Mouse (Mus musculus): Measurements from ENCODE around the gene Nsun7. TPM values are rescaled to one million over a fixed set of nuclear protein-coding genes. Genes with fewer than 3 reads are reported as not detected.

Nsun7 gene
- polyA plus RNA-seq, 1 experiment = 1.3 TPM

DNA sequence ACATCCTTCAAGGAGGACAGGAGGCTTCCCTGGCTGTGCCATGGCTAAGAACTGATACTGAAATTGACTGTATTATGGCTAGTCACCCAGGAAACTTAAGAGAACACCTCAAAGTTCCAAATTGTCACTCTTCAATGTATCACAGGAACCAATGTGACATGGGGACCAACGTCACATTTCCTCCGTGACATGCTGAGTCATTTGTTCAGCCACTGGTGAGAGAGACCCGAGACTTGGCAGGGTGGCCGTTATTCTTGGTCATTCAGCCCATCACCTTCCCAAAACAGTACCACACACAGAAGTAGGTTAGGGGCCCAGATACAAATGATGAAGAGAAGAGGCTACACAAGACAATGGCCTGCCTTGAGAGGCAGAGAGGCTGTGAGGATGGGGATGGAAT, 63.4 kb downstream of the Nsun7 start:
- no peak for TF ChIP-seq POLR2A (IDR thresholded peaks at IDR 0.05; ENCODE audit: borderline replicate concordance, extremely low read depth, low read depth, low read length)
- TF ChIP-seq CTCF (IDR thresholded peaks at IDR 0.05; ENCODE audit: insufficient read depth, low read length) = no peak
- 62% methylated on average over 4 of the region's 4 CpGs for WGBS
- no peak for DNase-seq

DNA sequence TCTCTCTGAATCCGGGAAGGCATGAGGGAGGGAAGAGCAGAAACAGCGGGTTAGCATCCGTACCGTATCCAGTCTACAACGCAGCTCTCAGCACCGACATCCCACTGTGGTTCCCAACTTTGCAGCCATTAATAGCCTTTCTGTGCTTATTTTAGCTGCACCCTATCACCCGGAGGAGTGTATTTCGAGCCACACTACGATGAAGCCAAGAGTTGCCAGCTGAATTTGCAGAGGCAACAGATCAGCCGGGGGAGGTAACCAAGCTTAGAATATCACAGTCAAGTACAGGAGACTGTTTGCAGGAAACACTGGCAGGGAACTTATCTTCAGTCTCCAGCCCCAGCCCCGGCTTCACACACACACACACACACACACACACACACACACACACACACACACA, 63.9 kb downstream of the Nsun7 start:
- TF ChIP-seq POLR2A (IDR thresholded peaks at IDR 0.05; ENCODE audit: borderline replicate concordance, extremely low read depth, low read depth, low read length) = no peak
- no peak for TF ChIP-seq CTCF (IDR thresholded peaks at IDR 0.05; ENCODE audit: insufficient read depth, low read length)
- 64% methylated on average over 11 of the region's 11 CpGs for WGBS
- Histone ChIP-seq H3K4me1 (ENCODE audit: control insufficient read depth, insufficient read depth, low read length) (no peaks in the 10 kb centered on the region), H3K4me3 (replicated peaks; ENCODE audit: extremely low read depth, low read depth, low read length) (no peak overlapping the region)
- no peak for DNase-seq

More for the DNA sequence above, 63.4 kb downstream of the Nsun7 start:
- H3K4me1 ChIP-seq (ENCODE audit: control insufficient read depth, insufficient read depth, low read length) = no peaks in the 10 kb centered on the region
- no peak overlapping the region for H3K4me3 ChIP-seq (replicated peaks; ENCODE audit: extremely low read depth, low read depth, low read length)

DNA sequence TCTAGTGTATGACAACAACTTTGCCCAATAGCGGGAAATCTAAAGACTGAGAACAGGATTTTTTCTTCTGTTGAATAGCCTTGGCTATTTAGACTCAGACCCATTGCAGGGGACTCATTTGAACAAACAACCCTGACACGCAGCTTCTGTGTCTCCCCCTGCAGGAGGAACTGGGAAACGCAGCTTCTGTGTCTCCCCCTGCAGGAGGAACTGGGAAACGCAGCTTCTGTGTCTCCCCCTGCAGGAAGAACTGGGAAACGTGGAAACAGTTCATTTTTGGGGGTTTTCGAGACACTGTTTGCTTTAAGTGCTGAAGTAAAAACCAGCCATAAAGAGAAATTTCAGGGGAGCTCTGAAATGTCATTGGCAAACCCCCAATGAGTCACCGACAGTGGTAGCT, 66.7 kb downstream of the Nsun7 start:
- TF ChIP-seq POLR2A (IDR thresholded peaks at IDR 0.05; ENCODE audit: borderline replicate concordance, extremely low read depth, low read depth, low read length) = no peak
- TF ChIP-seq CTCF (IDR thresholded peaks at IDR 0.05; ENCODE audit: insufficient read depth, low read length) = peak; percentile 86
- Histone ChIP-seq H3K4me3 (replicated peaks; ENCODE audit: extremely low read depth, low read depth, low read length) (no peak overlapping the region), H3K4me1 (ENCODE audit: control insufficient read depth, insufficient read depth, low read length) (no peaks in the 10 kb centered on the region)
- no peak for DNase-seq
- 74% methylated on average over 7 of the region's 7 CpGs for WGBS

DNA sequence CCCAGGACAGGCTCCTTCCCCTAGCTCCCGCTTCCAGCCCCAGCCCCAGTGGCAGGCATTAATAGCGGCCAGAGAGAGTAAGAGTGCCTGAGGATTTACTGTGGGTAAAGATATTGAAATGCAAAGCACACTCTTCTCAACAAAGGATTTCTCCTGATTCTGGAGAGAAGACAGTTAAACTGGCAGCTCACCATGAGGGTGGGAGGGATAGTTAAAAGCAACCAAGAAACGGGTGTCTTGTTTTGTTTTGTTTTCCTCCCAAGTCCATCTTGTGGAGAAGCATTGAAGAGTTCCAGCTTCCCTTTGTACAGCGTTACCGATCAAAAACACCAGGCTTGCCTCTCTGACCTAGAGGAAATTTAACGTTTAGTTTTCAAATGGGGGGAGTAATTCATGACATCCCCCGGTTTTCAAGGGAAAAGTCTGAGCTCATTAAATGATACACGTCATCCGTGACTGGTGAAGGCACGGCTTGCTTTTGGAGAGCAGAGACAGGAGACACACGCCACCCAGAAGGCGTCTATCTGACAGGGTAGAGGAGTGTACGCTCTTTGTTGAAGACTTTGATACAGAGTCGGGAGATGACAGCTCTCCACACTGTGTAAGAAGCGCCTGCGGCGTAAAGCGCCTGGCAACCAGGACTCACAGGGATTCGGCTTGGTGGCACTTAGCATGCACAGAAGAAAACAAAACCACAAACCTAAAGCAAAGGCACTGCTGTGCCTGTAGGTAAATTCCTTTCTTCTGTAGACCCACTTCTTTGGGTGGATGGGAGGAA, 68.4 kb downstream of the Nsun7 start:
- no peak for TF ChIP-seq POLR2A (IDR thresholded peaks at IDR 0.05; ENCODE audit: borderline replicate concordance, extremely low read depth, low read depth, low read length)
- no peak for TF ChIP-seq CTCF (IDR thresholded peaks at IDR 0.05; ENCODE audit: insufficient read depth, low read length)
- 75% methylated on average over 19 of the region's 19 CpGs for WGBS
- no peak for DNase-seq
- Histone ChIP-seq H3K4me3 (replicated peaks; ENCODE audit: extremely low read depth, low read depth, low read length) (no peak overlapping the region), H3K4me1 (ENCODE audit: control insufficient read depth, insufficient read depth, low read length) (no peaks in the 10 kb centered on the region)

DNA sequence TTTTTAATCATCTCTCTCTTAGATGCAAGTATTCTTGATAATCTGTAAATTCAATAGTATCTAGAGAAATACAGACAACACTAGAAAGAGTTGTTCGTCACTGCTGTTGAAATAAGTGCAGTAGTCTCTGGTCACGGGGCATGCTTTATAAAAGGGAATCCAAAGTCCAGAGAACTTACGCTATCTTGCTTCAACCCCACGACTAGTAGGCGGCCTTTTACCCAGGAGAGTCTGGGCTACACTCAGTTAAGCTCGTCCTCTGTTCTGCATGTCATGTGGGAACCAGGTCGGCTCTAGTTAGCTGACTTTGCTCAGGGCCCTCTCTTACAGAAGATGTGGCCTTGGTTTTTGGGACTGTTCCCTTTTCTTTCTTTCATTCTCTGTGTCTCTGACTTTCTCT, 69.1 kb downstream of the Nsun7 start:
- H3K4me1 ChIP-seq (ENCODE audit: control insufficient read depth, insufficient read depth, low read length) = no peaks in the 10 kb centered on the region
- no peak for TF ChIP-seq CTCF (IDR thresholded peaks at IDR 0.05; ENCODE audit: insufficient read depth, low read length)
- no peak for TF ChIP-seq POLR2A (IDR thresholded peaks at IDR 0.05; ENCODE audit: borderline replicate concordance, extremely low read depth, low read depth, low read length)
- WGBS = 94% methylated on average over 7 of the region's 7 CpGs
- no peak for DNase-seq
- no peak overlapping the region for H3K4me3 ChIP-seq (replicated peaks; ENCODE audit: extremely low read depth, low read depth, low read length)

DNA sequence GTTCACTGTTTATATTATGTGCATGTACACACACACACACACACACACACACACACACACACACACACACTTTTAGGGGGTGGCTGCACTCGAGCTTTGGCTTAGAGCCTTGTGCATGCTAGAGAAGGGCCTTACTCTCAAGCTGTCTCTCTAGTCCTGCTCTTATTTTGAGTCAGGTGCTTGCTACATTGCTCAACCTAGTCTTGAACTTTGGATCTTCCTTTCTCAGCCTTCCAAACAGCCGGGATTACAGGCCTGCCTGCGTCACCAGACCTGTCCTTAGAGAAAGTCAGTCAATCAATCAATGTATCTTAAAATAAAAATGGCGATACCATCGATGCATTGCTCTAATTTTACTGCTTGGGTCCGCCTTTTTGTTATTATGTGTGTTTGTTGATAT, 71.1 kb downstream of the Nsun7 start:
- DNase-seq = no peak
- 86% methylated on average over 6 of the region's 6 CpGs for WGBS
- TF ChIP-seq POLR2A (IDR thresholded peaks at IDR 0.05; ENCODE audit: borderline replicate concordance, extremely low read depth, low read depth, low read length) (no peak), CTCF (IDR thresholded peaks at IDR 0.05; ENCODE audit: insufficient read depth, low read length) (no peak)
- Histone ChIP-seq H3K4me1 (ENCODE audit: control insufficient read depth, insufficient read depth, low read length) (no peaks in the 10 kb centered on the region), H3K4me3 (replicated peaks; ENCODE audit: extremely low read depth, low read depth, low read length) (no peak overlapping the region)

DNA sequence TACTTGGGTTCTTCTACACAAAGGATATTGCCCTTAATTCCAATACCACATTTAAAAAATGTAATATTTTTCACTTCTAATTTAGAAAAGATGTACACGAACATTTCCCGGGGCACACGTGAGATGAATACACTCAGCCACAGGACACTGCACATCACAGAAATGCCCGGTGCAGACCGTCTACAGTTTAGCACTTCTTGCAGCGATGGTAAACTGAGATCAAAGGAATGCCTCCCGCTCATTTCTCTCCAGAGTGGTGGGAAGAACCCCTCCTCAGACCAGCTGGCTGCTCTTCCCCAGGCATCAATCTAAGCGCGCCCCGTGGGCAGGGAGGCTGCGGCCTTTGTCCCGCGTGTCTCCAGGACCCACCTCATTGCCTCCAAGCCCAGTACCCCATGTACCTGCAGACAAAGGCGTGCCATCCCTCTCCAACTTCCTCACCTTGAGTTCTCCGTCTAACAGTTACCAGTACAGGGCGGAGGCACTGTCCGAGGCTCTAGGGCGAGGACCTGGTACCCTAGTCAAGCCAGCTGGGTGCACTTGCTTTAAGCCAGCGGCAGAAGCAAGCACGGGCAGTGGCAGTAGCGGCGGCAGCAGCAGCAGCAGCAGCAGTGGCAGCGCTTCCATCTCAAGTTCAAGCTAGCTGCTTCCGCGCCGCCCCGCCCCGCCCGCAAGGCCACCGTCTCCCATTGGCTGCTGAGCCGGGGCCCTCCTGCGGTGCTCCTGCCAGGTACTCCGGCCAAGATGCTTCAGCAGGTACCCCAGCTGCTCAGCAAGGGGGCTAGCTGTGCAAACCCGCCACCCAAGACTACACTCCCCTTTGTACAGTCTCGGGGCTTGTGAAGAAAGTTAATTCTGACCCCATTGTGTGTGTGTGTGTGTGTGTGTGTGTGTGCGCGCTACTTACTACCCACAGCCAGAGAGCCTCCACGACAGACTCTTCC, 77.6 kb downstream of the Nsun7 start:
- TF ChIP-seq POLR2A (IDR thresholded peaks at IDR 0.05; ENCODE audit: borderline replicate concordance, extremely low read depth, low read depth, low read length) (no peak), CTCF (IDR thresholded peaks at IDR 0.05; ENCODE audit: insufficient read depth, low read length) (no peak)
- DNase-seq = peak; percentile 59
- H3K4me1 ChIP-seq (ENCODE audit: control insufficient read depth, insufficient read depth, low read length) = peaks cover 8% of the 10 kb centered on the region; the same call in 1 of the 2 replicates
- 19% methylated on average over 38 of the region's 38 CpGs for WGBS
- peak overlapping the region; percentile 48 for H3K4me3 ChIP-seq (replicated peaks; ENCODE audit: extremely low read depth, low read depth, low read length)

DNA sequence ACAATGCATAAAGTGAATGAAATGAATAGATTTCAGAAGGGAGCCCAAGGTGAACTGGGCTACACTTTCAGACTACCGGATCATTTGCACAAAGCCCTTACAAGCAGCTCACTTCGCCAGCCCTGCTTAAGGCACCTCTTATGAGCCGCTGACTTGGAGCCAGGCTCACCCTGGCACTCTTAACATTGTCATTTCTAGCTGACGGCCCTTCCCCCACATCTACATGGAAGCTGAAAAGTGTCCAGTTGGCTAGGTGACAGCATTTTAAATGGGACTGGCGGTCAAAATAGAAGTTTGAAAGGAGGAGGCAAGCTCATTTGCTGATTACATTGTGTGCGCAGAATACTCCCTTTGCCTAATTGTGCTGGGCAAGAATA, 78.3 kb downstream of the Nsun7 start:
- H3K4me1 ChIP-seq (ENCODE audit: control insufficient read depth, insufficient read depth, low read length) = peaks cover 8% of the 10 kb centered on the region; the same call in 1 of the 2 replicates
- TF ChIP-seq CTCF (IDR thresholded peaks at IDR 0.05; ENCODE audit: insufficient read depth, low read length) (no peak), POLR2A (IDR thresholded peaks at IDR 0.05; ENCODE audit: borderline replicate concordance, extremely low read depth, low read depth, low read length) (no peak)
- DNase-seq = peak; percentile 49
- no peak overlapping the region for H3K4me3 ChIP-seq (replicated peaks; ENCODE audit: extremely low read depth, low read depth, low read length)
- WGBS = 11% methylated on average over 6 of the region's 6 CpGs

DNA sequence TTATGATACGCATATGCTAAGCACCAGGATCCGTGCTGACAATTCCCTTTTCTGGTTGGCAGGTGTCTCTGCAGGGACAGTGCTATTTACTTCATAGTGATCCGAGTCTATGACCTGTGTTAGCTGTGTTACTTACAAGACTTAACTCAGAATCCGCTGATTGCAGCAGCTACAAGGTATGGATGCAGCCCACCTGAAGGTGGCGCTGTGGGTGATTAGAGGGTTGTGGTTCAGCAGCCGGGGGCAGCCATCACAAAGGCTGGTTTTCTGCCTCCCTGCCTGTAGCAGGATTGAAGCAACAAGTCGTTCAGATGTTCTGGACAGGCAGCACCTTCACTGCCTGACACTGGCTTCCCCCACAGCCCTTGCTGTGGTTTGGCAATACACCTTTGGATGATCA, 78.9 kb downstream of the Nsun7 start:
- TF ChIP-seq POLR2A (IDR thresholded peaks at IDR 0.05; ENCODE audit: borderline replicate concordance, extremely low read depth, low read depth, low read length) (no peak), CTCF (IDR thresholded peaks at IDR 0.05; ENCODE audit: insufficient read depth, low read length) (peak; percentile 28; the same call in 1 of the 2 replicates)
- WGBS = 52% methylated on average over 7 of the region's 7 CpGs
- Histone ChIP-seq H3K4me1 (ENCODE audit: control insufficient read depth, insufficient read depth, low read length) (peaks cover 8% of the 10 kb centered on the region; the same call in 1 of the 2 replicates), H3K4me3 (replicated peaks; ENCODE audit: extremely low read depth, low read depth, low read length) (no peak overlapping the region)
- DNase-seq = no peak
